ENCODE assay signal across 8 mouse cellular contexts in the genomic region with DNA sequence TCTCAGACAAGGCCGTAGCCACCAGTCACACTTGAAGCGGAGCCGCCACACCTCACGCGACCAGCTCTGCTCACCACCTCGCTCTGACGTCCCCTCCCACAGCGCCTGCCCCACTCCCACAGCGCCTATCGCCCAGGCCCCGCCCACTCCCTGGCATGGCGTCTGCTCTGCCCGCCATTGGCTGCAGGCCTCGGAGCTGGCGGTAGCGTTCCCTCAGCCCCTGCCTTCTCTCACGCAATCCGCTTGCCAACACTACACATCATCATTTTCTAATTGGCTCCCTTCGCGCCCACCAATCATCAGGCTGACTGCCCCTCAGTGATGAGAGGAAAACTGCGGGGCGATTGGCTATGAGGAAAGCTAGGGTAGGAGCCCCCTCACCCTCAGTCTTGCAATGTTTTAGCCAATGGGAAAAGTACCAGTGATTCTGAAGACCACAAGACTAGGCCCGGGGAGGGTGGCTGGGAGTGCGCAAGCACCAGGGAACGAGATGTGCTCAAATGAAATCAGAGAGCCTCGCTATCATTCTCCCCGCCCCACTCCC. TPM values are rescaled to one million over a fixed set of nuclear protein-coding genes. Genes with fewer than 3 reads are reported as not detected.
DNase-seq lines count a peak whose midpoint lies in the region; ATAC-seq lines count a peak whose summit lies in the region.

A gene (minus strand): TSS at position 68 of the 544 bp plus-strand sequence.

- peak within 1 kb of the TSS; percentile 68 for H3K4me2 ChIP-seq in heart, embryonic 13.5 days
- H3K4me2 ChIP-seq in liver, embryonic 12.5 days, result peak within 1 kb of the TSS; percentile 86
- H3K4me2 ChIP-seq in stomach, embryonic 15.5 days, result peak within 1 kb of the TSS; percentile 52

- peak within 1 kb of the TSS; percentile 70 for H3K4me3 ChIP-seq in heart, embryonic 13.5 days
- H3K4me3 ChIP-seq in liver, embryonic 12.5 days, result peak within 1 kb of the TSS; percentile 65
- H3K4me3 ChIP-seq in stomach, embryonic 15.5 days (replicated peaks), result peak within 1 kb of the TSS; percentile 60

- peak within 1 kb of the TSS; percentile 88 for H3K9ac ChIP-seq in heart, embryonic 13.5 days
- peak within 1 kb of the TSS; percentile 80 for H3K9ac ChIP-seq in liver, embryonic 12.5 days
- peak within 1 kb of the TSS; percentile 37 for H3K9ac ChIP-seq in stomach, embryonic 15.5 days

- no peaks in the 10 kb centered on the region for H3K9me3 ChIP-seq in heart, embryonic 13.5 days
- H3K9me3 ChIP-seq in liver, embryonic 12.5 days (replicated peaks), result no peaks in the 10 kb centered on the region
- no peaks in the 10 kb centered on the region for H3K9me3 ChIP-seq in stomach, embryonic 15.5 days

- 9% methylated on average over 24 of the region's 27 CpGs for WGBS in heart, embryonic 13.5 days
- 4% methylated on average over 23 of the region's 27 CpGs for WGBS in liver, embryonic 12.5 days (ENCODE audit: insufficient replicate concordance)
- 12% methylated on average over 27 of the region's 27 CpGs for WGBS in stomach, embryonic 15.5 days

- peaks cover 23% of the 10 kb centered on the region for H3K36me3 ChIP-seq in heart, embryonic 13.5 days
- peaks cover 15% of the 10 kb centered on the region for H3K36me3 ChIP-seq in liver, embryonic 12.5 days
- H3K36me3 ChIP-seq in stomach, embryonic 15.5 days, result no peaks in the 10 kb centered on the region

- peaks cover 97% of the 10 kb centered on the region for H3K27me3 ChIP-seq in heart, embryonic 13.5 days (replicated peaks)
- H3K27me3 ChIP-seq in liver, embryonic 12.5 days (replicated peaks), result peaks cover 62% of the 10 kb centered on the region
- peaks cover 7% of the 10 kb centered on the region; the same call in 1 of the 2 replicates for H3K27me3 ChIP-seq in stomach, embryonic 15.5 days (replicated peaks)

- peak within 1 kb of the TSS; percentile 86 for H3K27ac ChIP-seq in heart, embryonic 13.5 days (replicated peaks)
- peak within 1 kb of the TSS; percentile 69 for H3K27ac ChIP-seq in liver, embryonic 12.5 days
- H3K27ac ChIP-seq in stomach, embryonic 15.5 days, result peak within 1 kb of the TSS; percentile 83

- ATAC-seq in erythroid progenitor cell, adult 5-6 weeks (replicated peaks; ENCODE audit: low FRiP score, poor library complexity, severe bottlenecking), result peak; percentile 100
- ATAC-seq in heart, embryonic 13.5 days (ENCODE audit: extremely low read depth, insufficient number of reproducible peaks, low FRiP score, low TSS enrichment), result peak; percentile 95
- peak; percentile 98 for ATAC-seq in liver, embryonic 12.5 days
- ATAC-seq in stomach, embryonic 15.5 days (ENCODE audit: insufficient read depth, low FRiP score, low read depth), result peak; percentile 97

- H3K4me1 ChIP-seq in heart, embryonic 13.5 days, result peaks cover 7% of the 10 kb centered on the region
- peaks cover 10% of the 10 kb centered on the region for H3K4me1 ChIP-seq in liver, embryonic 12.5 days
- H3K4me1 ChIP-seq in stomach, embryonic 15.5 days, result no peaks in the 10 kb centered on the region

- DNase-seq in CD4-positive helper T cell, adult 2 months (ENCODE audit: low read depth, low spot score), result peak; percentile 95
- peak; percentile 95 for DNase-seq in brain, embryonic 18.5 days (ENCODE audit: low read depth, low spot score)
- DNase-seq in kidney, postnatal 10 days, result peak; percentile 94
- DNase-seq in natural killer cell, adult 2 months (ENCODE audit: low spot score in 2 of 2), result peak; percentile 90 to 93

RNA-seq across cellular contexts. Expression of the gene that starts here (rescaled TPM):
- 0.84 and 1.4 TPM in 2 replicates for total RNA-seq in erythroid progenitor cell, adult 5-6 weeks (2015; ENCODE audit: low replicate concordance)
- 2.0 and 2.1 TPM in 2 replicates for total RNA-seq in erythroid progenitor cell, adult 5-6 weeks (2017; ENCODE audit: low replicate concordance)
- 17.1 and 18.2 TPM in 2 replicates for polyA plus RNA-seq in heart, embryonic 13.5 days (2015; fragmentation: Nextera tagmentation; extraction: Ambion mirVana)
- 10.7 and 11.6 TPM in 2 replicates for polyA plus RNA-seq in liver, embryonic 12.5 days (2016; fragmentation: Nextera tagmentation; extraction: Ambion mirVana)
- 29.8 and 34.0 TPM in 2 replicates for polyA plus RNA-seq in stomach, embryonic 15.5 days (2015; fragmentation: Nextera tagmentation; extraction: Ambion mirVana)

Comparison
In these comparisons a context has a peak if more than half of its experiments do, and no peak if none do; other contexts are left out.
1. Peak in every context shown above with its lines: DNase-seq, ATAC-seq, H3K4me3 ChIP-seq and H3K27ac ChIP-seq.
2. H3K9ac ChIP-seq: peak in every context shown above with its lines; median percentile 88 in heart, embryonic 13.5 days; 80 in liver, embryonic 12.5 days; 37 in stomach, embryonic 15.5 days.